Mouse (Mus musculus): ENCODE measurements around the gene Fli1.

Gene Fli1

GRCm38 (mm10) chr9:32525787-32526186, 16.9 kb downstream of the Fli1 start:
- DNase-seq (ENCODE audit: low read depth, low spot score), result no peak

- no peak for DNase-seq (ENCODE audit: low read depth, low spot score)
These were observed 20.0 kb downstream of the Fli1 start for GRCm38 (mm10) chr9:32522536-32523245.

DNA sequence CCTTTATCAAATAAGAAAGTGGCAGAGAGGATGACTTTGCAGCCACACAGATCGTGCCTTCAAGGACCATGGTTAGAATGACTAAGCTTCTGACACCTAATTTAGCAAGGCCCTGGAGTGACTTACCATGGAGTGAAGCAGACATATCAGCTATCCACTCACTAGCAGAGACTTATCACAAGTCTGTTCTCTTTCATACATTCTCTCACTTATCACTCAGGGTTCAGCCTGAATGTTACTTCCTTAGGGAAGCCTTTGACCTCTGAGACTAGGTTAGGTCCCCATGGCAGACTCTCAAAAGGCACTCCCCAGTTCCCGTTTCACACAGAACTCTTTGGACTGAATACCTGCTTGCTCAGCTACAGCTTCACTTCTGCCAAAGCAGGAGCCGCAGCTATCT, 21.3 kb downstream of the Fli1 start:
- DNase-seq (ENCODE audit: low read depth, low spot score), result no peak

- peak; percentile 44 for DNase-seq (ENCODE audit: low read depth, low spot score)
These were observed 21.8 kb downstream of the Fli1 start for GRCm38 (mm10) chr9:32520821-32521220.

DNA sequence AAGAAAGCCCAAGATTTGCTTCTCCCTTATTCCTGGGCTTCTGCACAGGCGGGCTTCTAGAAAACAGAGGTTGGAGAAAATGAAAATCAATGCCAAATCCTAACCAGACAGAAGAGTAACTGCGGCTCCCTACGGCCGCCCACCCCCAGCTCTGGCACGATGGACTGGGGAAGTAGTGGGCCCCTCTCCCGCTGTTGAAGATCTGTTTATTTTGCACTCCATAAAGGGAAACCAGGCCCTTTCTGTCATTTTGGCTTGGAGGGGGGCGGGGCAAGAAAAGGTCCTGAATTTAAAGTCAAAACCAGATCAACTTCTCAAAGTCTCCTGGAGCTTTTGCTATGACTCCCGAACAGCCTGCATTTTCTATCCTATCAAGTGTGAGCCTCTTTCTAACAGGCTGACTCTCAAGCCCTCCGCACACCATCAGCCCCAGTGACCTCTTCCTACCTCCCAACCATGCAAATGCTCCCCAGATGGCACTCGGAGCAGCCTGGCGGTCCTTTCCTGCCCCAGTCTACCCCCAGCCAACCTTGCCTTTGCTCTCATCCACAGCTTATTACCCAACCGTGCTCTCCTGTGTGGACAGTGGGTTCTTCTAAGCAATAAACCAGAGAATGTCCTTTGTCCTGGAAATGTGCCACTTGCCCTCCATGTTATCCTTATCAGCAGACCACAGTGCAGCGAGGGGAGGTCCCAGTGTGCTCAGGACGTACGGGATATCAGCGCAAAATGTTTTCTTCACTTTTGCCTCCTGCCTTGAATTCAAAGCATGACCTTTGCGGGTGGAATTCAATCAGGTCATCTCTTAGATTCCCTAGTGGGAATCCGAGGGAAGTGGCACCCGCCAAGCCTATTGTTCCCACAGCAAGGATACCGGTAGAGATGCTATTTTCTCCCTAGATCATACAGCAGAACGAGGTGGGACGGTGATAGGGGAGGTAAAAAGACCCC, 23.3 kb downstream of the Fli1 start:
- DNase-seq (ENCODE audit: low read depth, low spot score), result no peak

DNA sequence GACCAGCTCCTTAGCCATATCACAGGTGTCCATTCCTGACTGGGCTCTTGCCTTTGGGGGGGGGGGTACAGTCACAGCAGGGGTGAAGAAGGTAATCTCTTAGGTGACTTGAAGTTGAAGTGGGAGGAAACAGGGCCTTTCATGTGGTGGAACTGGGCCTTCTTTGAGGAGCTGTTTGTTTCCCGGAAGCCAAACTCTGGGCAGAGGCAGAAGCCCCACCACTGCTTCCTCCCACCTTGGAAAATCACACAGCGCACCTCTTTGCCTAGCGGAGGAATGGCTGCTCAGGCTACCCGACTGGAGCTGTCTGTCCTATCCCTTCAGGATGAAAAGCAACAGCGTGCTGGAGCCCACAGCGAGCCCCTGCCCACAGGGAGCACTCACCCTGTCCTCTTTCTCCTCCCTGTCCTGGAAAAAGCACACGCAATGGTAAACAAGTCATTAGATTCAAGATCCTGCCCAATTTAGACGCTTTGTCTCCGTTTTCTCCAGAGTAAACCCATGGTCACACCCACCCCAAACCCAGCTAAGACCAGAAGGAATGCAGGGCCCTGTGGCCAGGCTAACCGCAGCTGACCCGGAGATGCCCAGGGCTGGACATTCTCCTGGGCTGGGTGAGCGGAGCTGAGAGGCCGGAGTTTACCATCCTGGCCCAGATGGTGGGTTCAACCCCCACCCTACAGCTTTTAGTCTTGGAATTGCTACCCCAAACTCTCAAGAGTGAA, 24.1 kb downstream of the Fli1 start:
- DNase-seq (ENCODE audit: low read depth, low spot score), result peak; percentile 76

- DNase-seq (ENCODE audit: low read depth, low spot score), result peak; percentile 53
These were observed 26.0 kb downstream of the Fli1 start for GRCm38 (mm10) chr9:32516691-32517090.

- peak; percentile 70 for DNase-seq (ENCODE audit: low read depth, low spot score)
These were observed 26.6 kb downstream of the Fli1 start for GRCm38 (mm10) chr9:32515894-32516686.

DNA sequence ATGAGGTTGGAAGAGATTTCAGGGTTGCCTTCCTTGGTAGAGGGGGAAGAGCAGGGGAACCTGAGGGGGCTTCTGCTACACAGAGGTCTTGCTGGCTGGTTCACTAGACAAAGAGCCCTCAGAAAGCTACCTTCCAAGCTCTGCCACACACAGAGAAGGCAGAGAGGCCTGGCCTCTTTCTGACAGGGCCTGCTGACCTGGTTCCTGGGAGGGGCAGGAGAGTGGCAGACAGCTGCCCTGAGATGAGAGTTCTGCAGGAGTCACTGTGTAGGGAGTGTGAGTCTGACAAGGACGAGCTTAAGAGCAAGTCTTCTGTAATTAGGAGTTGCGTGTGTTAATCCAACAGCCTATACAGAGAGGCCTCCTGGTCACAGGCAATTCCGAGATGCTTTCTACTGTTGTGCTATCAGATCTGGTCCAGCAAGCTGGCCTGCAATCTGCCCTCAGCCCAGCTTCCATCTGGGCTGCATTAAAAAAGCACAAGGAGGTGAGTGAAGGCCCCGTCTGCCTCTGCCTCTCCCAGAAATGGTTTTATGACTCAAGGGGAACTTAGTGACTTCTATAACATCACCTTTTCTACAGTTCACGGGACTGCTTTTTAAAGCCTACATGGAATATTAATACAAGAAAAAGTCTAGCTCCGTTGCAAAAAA, 28.1 kb downstream of the Fli1 start:
- DNase-seq (ENCODE audit: low read depth, low spot score), result no peak

DNA sequence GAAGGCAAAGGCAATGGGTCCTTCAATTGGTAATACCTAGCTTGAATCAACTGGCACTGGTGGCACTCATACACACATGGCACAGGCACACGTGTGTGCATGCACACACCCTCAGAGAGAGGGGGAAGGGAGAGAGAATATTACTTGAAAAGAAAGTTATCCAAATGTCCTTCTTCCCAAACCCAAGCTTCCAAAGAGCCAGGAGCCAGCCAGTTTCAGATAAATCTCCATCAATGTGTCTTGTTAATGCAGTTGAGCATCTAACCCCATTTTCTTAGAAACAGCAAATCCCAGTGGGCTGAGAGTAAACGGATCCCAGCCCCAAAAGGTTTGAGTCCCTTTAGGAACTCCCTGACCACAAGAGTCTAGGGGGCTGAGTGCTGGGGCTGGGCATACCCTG, 29.2 kb downstream of the Fli1 start:
- DNase-seq (ENCODE audit: low read depth, low spot score), result no peak

DNA sequence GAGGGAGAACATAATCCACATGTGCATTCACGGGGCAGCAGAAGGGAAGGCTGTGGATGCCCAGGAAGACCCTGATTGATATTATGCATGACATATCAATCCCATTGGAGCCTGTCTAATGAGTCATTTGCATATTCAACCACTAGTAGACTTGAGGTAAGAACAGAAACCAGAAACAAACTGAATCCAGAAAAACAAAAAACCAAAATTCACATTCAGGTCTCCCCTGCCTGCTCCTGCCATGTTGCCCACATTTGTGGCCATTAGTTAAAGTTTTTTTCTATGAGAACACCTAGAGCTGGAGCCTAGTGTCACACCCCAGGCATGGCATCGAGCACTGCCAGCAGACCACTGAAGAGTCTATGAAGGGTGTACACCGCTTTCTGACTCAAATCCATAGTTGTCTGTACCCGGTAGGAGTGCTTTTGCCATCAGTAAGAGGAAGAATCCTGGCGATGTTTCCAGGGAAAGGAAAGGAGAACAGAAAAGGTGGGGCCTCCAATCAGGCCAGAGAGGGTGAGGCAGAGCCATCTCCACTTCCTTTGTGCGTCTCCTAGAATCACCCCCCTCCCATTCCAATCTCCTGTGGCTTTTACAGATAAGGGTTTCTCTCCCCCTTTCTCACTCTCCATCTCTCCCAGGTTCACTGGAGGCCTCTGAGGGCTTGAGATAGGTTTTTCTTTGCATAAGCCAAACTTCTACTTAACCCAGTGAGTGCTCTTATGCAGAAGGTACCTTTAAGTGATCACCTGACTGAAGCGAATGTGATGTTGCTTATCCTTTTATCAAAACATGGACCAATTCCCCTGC, 32.0 kb downstream of the Fli1 start:
- no peak for DNase-seq (ENCODE audit: low read depth, low spot score)

DNA sequence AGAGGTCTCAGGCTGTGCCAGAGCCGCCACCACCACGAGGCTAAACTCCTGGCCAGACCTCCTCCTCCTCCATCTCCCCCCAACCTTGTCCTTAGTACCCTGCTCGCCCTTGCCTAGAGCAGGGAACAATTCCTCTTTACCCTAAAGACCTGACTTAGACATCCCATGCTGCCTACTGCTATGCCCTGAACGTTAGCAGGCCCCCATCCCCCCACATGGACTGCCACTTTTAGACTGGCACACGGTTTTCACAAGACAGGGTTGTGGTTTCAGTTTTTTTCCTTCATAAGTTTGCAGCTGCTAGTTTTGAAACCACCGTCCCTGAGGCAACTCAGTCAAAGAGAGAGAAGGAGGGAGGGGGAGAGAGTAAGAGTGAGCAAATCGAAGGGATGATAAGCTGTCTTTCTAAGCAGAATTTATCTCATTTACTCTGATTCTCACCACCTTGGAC, 32.9 kb downstream of the Fli1 start:
- peak; percentile 80 for DNase-seq (ENCODE audit: low read depth, low spot score)

DNA sequence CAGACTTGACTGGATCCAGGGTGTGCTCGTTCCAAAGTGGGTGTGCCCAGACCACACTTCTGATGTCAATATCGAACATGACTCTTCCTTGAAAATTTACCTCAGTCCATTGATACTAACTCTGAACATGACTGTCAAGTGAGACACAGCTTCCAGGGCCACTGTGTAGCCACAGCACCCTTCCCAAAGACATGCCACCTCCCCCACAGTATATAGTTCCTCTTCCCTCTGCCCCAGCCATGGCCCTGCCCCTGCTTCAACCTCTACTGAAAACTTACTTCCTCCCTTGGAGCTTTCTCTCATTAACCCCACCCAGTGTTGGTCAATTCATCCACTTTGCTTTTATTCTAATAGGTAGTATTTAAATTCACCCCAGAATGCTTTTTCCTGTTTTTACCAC, 34.0 kb downstream of the Fli1 start:
- DNase-seq (ENCODE audit: low read depth, low spot score), result no peak

DNA sequence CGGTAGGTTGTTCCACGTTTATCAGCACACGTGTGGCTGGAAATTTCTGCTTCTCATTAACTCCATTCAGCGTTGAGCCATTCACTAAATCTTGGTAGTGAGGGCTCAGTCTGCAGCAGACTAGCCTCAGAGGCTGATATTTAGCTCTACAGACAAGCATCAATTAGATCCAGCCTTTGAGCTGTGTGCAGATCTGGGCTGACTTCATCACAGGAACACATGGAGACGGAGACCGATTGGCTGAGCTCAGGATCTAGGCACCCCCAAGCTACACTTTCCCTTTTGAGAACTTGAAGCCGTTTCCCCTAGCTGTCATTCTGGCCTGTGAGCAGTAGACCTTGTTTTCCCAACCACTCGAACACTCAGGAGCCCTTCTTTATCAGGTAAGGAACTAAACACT, 34.5 kb downstream of the Fli1 start:
- DNase-seq (ENCODE audit: low read depth, low spot score), result no peak

DNA sequence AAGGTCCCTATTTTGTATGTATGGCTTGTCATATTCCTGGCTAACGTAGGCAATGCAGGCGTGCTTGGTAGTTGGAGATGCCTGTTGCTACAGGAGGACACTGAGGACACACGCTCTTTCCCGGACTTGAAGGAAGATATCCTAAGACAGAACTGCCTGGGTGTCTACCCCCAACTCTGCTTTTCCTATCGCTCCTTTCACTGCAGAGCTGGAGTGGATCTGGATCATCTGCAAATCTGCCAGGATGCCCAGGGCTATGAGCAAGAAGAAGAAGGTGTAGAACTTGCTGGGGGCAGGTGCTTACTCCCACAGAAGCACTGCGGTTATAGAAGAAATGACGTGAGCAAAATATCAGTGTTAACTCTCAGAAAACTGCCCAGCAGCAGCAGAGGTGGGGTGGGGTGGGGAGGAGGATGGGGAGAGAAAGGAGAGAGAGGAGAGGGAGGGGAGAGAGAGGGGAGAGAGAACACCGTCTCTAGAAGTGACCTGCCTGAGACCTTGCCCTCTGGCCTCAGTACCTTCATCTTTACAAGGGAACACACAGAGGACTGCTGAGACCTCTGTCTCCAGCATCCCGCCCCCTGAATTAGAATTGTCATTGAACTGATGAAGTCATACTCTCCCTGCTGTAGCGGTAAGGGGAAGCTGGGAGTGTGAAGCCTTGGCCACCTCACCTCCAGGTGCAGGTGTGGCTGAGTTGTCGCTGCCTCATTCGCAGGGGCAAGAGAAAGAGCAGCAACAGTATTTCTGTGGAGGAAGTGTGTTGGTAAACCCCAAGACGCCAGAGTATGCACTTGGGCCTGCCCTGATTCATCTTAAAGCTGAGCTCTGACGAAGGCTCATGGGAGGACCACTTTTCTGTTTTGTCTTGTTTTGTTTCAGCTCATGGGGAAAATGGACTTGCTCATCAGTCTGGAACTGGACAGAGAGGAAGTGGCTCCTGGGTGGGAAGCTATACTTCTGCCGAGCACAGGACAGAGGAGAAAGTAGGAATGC, 35.5 kb downstream of the Fli1 start:
- DNase-seq (ENCODE audit: low read depth, low spot score), result peak; percentile 82

DNA sequence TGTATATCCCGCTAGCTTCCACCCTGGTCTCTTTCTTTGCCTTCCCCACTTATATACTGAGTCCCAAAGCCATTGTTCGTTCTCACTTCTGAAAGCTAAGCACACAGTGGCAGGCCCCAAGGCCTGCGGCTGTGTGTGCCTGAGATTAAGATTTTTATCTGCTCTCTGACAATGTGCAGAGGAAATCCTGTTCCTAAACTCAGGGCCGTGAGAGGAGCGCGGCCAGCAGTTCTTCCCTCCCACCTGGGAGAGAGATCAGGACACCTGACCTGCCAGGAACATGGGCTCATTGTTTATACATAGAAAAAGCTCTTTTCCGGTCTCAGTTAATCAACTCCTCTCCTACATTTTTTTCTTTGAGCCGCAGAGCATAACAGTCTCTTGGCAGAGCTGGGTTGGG, 36.5 kb downstream of the Fli1 start:
- peak; percentile 66 for DNase-seq (ENCODE audit: low read depth, low spot score)

GRCm38 (mm10) chr9:32505460-32506075, 37.1 kb downstream of the Fli1 start:
- DNase-seq (ENCODE audit: low read depth, low spot score), result no peak

- DNase-seq (ENCODE audit: low read depth, low spot score), result peak; percentile 74
These were observed 38.6 kb downstream of the Fli1 start for GRCm38 (mm10) chr9:32503995-32504451.

Measured in CD4-positive, CD25-positive, alpha-beta regulatory T cell, adult 2 months (primary cell).